Mouse (Mus musculus) liver, postnatal 0 days (tissue): ENCODE measurements around the gene Sobp.

Experiments
- CTCF ChIP-seq: sonication (generic); IDR thresholded peaks from 2 replicates; pipeline ENCODE4 v1.5.1; 2016; ENCODE audit warnings: antibody characterized with exemption, low read depth
- EP300 ChIP-seq: IDR thresholded peaks from 2 replicates; pipeline ENCODE4 v1.6.1; 2016; ENCODE audit warnings: antibody characterized with exemption, low read depth, mild to moderate bottlenecking

GRCm38 (mm10) chr10:43171106-43171505, 3.2 kb downstream of the Sobp start:
- TF ChIP-seq CTCF (no peak), EP300 (no peak)
